Mouse (Mus musculus): ENCODE measurements around the gene Sema4a. TPM values are rescaled to one million over a fixed set of nuclear protein-coding genes. Genes with fewer than 3 reads are reported as not detected.

The Sema4a gene
- polyA plus RNA-seq, 1 experiment, result 7.4 TPM

DNA sequence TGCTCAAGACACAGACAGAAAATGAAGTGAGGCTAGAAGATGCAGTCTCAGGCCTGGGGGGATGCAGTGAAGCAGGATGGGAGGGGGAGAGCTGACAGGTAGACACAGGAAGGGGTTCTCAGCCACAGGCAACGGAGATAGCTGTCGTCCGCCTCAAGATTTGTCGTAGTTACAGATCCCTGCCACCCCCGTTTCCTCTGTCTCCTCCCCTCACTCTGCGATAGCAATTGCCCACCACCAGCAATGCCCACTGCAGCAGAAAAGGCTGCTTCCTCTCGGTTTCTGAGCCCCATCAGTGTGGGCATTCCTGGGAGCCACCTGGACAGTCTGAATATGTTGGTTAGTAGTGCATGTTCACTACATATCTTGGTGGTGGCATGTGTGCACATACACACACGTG is 7.6 kb downstream of the Sema4a start:
- no peak for TF ChIP-seq GATA1 (IDR thresholded peaks at IDR 0.05; ENCODE audit: low read length)

DNA sequence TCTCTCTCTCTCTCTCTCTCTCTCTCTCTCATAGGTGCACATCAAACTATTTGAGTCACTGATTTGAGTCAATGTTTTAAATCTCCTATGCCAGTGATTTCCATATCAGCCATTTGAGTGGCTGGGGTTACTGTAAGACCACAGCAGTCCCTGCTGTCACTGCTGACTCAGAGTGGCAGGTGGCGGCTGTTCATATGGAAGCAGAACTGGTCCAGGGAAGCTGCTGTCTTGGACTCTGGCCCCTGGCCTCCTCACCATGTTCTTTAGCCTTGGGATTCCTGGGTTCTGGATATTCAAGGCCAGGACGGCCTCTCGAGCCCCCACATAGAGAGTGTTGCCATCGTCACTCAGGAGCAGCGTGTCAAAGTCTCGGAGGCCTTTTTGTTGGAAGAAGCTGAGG is 8.3 kb downstream of the Sema4a start:
- no peak for TF ChIP-seq GATA1 (IDR thresholded peaks at IDR 0.05; ENCODE audit: low read length)

DNA sequence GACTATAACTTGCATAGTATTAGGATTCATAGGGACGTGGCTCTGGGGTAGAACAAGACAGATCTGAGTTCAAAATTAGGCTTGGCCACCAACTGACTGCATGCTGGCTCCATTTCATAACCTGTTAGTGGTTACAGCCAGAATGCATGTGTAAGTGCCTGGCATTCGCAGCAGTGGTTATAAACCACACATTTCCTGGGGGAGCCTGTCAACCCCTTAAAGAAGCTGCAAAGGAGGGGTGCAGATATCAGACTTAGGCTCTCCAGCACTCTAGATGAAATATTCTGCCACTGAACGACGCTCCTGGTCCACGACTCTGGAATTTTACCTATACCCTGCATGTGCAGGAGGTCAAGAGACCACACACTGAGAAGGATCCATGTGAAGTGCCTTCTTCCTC is 8.7 kb downstream of the Sema4a start:
- no peak for TF ChIP-seq GATA1 (IDR thresholded peaks at IDR 0.05; ENCODE audit: low read length)

GRCm38 (mm10) chr3:88450379-88451131 is 10.4 kb downstream of the Sema4a start:
- TF ChIP-seq GATA1 (IDR thresholded peaks at IDR 0.05; ENCODE audit: low read length), result no peak

DNA sequence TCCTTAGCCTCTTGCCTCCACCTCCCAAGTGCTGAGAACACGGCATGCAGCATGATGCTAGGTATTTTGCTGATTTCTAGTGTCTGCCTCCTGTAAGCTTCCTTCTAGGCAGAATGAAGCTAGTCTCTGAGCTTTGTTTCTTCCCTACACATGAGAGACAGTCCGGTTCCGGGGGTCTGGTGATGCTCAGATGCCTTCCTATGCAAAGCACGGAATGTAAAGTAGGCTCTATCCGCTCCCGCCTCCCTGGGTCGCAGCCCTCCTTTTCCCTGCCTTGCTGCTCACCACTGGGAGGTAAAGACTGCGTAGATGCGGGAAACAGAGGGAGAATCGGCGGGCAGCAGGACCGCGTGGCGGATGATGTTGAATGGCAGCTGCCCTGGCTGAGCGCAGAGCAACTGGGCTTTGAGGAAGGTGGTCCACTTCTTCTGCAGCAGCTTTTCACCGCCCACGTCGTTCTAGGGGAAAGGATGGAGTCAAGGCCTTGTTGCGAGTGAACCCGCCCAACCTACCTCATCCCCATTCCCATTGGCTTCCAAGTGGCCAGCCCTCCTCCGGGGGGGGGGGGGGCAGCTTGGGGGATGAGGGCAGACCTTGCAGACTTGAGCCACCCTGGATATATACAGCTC is 11.5 kb downstream of the Sema4a start:
- TF ChIP-seq GATA1 (IDR thresholded peaks at IDR 0.05; ENCODE audit: low read length), result no peak

GRCm38 (mm10) chr3:88448443-88448842 is 12.5 kb downstream of the Sema4a start:
- TF ChIP-seq GATA1 (IDR thresholded peaks at IDR 0.05; ENCODE audit: low read length), result no peak

DNA sequence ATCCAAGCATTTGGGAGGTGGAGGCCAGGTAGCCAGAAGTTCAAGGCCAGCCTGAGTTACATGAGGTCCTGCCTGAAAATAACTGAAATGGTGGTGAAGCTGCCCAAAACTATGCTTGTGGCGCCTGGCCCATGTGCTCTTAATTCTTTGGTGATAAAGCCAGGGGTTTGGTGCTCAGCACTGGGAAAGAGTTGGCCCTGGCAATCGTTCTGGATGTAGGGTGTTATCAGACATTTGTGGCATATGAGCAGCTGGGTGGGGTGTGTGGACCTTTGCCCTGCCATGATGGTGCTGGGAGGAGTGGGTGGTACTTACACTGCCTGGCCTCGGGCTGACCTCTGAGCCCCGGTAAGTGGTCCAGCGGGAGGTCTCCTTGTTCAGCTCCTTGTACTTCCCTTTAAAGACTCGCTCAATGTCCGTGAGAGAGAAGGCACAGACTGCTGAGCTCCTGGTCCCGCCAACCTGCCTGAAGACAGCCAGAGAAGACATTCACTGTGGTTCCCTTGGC is 13.3 kb downstream of the Sema4a start:
- TF ChIP-seq GATA1 (IDR thresholded peaks at IDR 0.05; ENCODE audit: low read length), result no peak

GRCm38 (mm10) chr3:88446471-88447123 is 14.4 kb downstream of the Sema4a start:
- TF ChIP-seq GATA1 (IDR thresholded peaks at IDR 0.05; ENCODE audit: low read length), result no peak

DNA sequence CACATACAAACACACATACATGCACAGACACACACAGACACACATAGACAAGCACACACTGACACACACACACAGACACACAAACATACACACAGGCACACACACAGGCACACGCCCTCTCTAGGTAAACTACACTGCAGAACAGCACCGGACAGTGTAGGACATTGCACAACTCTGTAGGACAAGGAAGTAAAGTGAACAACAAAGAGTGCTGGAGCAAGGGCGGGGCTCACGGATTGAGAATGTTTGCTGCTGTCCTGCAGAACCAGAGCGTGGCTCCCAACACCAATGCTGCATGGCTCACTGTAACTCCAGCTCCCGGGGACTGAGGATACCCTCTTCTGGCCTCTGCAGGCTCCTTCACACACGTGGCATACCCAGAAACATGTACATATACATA is 18.1 kb downstream of the Sema4a start:
- TF ChIP-seq GATA1 (IDR thresholded peaks at IDR 0.05; ENCODE audit: low read length), result no peak

- TF ChIP-seq GATA1 (IDR thresholded peaks at IDR 0.05; ENCODE audit: low read length), result no peak
Measured at GRCm38 (mm10) chr3:88442488-88442887, 18.5 kb downstream of the Sema4a start.

GRCm38 (mm10) chr3:88440500-88441381 is 20.2 kb downstream of the Sema4a start:
- TF ChIP-seq GATA1 (IDR thresholded peaks at IDR 0.05; ENCODE audit: low read length), result no peak

DNA sequence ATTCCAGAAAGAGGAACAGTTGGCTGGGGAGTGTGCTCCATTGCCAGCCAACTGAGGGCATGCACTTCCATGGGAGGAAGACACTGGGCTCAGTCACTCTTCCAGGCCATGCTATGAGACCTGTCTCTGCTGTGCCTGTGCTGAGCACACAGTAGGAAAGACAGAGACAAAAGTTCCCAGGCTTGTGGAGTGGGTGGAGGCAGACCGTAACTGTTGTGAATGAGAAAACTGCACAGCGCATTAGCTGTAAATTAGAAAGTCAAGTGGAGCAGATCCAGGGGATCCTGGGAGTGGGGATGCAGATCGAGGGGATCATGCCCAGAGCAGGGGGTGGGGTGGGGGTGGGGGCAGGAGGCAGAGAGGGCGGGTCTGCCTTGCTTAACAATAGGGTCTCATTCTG is 21.4 kb downstream of the Sema4a start:
- no peak for TF ChIP-seq GATA1 (IDR thresholded peaks at IDR 0.05; ENCODE audit: low read length)

DNA sequence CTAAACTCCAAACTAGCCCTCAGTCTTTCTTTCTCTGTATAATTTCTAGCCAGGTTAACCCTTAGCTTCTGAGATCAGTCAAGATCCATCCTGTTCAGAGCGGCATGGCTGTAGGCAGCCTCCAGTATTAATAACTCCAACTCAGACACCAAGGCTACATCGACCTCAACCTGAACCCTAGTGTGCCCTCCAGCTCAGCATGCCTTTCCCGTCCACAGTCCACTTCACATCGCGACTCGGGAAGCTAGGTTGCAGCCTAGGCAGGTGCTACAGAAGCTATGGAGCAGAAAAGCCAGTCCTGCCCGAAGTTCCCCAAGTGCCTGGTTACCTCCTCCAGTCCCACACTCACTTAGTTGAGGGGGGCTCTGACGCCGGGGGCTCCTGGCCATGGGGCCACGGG is 23.5 kb downstream of the Sema4a start:
- TF ChIP-seq GATA1 (IDR thresholded peaks at IDR 0.05; ENCODE audit: low read length), result no peak

DNA sequence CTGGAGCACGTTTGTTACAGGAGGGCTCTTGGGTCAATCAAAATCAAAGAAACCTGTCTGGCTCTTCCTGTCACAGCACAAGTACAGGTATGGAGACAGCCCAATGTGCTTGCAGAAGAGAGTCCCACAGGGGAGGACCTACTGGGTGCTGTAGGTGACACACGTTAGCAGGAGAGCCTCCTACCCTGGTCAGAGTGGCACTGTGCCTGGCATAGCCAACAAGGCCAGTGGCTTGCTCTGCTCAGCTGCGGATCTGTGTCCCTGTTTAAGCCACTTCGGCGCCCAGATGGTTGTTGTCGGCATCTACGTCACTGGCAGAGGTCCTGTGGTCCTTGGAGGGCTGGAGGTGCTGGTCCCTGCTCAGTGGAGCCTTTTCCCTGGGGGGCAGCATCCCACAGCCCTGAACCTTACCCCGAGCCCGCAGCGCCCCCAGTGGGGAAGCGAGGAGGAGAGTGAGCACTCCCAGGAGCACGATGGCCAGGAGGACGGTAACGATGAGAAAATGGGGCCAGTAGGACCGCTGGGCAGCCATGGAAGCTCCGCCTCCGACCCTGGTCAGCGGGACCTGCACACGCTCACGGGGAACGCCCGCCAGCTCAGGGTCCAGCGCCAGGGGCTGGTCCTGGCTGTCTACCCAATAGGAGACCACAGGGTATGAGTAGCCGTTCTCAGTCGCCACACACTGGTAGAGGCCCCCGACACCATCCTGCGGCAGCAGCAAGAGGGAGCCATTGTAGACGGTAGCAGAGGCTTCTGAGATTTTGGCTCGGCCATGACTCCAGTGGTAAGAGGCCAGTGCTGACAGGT is 24.4 kb downstream of the Sema4a start:
- no peak for TF ChIP-seq GATA1 (IDR thresholded peaks at IDR 0.05; ENCODE audit: low read length)

GRCm38 (mm10) chr3:88435515-88435914 is 25.5 kb downstream of the Sema4a start:
- no peak for TF ChIP-seq GATA1 (IDR thresholded peaks at IDR 0.05; ENCODE audit: low read length)
